Mouse (Mus musculus) neural tube, embryonic 11.5 days (tissue): ENCODE measurements around the gene Casp2. TPM values are rescaled to one million over a fixed set of nuclear protein-coding genes. Genes with fewer than 3 reads are reported as not detected.

Source experiments
- ATAC-seq: fragments of 200-750 bp; cut with Nextera tagmentation; 2 replicates; pipeline ENCODE4 v1.8.0; 2017; ENCODE audit warnings: moderate number of reproducible peaks, mild to moderate bottlenecking, moderate TSS enrichment, moderate library complexity; ENCODE audit not compliant: insufficient read depth, low FRiP score, low TSS enrichment
- DNase-seq: peaks from one replicate; pipeline ENCODE4 v3.0.0-alpha.2; 2015; ENCODE audit warnings: low spot score
- H3K27ac ChIP-seq: fragments of 300-500 bp; sonication (generic); 2 replicates; pipeline ENCODE4 v1.5.1; 2014; ENCODE audit warnings: low read depth, mild to moderate bottlenecking, low read length
- H3K27me3 ChIP-seq: fragments of 300-500 bp; sonication (generic); 2 replicates; pipeline ENCODE4 v1.6.1; 2014; ENCODE audit warnings: mild to moderate bottlenecking, low read length, mixed read lengths; ENCODE audit not compliant: control insufficient read depth, insufficient read depth
- H3K36me3 ChIP-seq: fragments of 300-500 bp; sonication (generic); 2 replicates; pipeline ENCODE4 v1.6.1; 2014; ENCODE audit warnings: mild to moderate bottlenecking, low read length, moderate library complexity, mixed read lengths; ENCODE audit not compliant: control insufficient read depth, insufficient read depth
- H3K4me1 ChIP-seq: fragments of 300-500 bp; sonication (generic); 2 replicates; pipeline ENCODE4 v1.6.1; 2014; ENCODE audit warnings: low read length, mixed read lengths; ENCODE audit not compliant: control insufficient read depth, insufficient read depth
- H3K4me2 ChIP-seq: fragments of 300-500 bp; sonication (generic); 2 replicates; pipeline ENCODE4 v1.6.1; 2014; ENCODE audit warnings: low read depth, mild to moderate bottlenecking, moderate library complexity
- H3K4me3 ChIP-seq: fragments of 300-500 bp; sonication (generic); 2 replicates; pipeline ENCODE4 v1.5.1; 2014; ENCODE audit warnings: low read depth, low read length
- H3K9ac ChIP-seq: fragments of 300-500 bp; sonication (generic); 2 replicates; pipeline ENCODE4 v1.6.1; 2014; ENCODE audit warnings: mild to moderate bottlenecking, low read length
- H3K9me3 ChIP-seq: fragments of 300-500 bp; sonication (generic); 2 replicates; pipeline ENCODE4 v1.6.1; 2016; ENCODE audit warnings: low read length; ENCODE audit not compliant: control insufficient read depth
- WGBS: fragments of 180-500 bp; shearing (Covaris S2); extraction: QIAGEN DNeasy Blood & Tissue Kit; methylation state at CpG from one replicate; pipeline ENCODE4 v1.1.7; 2014; 5-methylcytosine and 5-hydroxymethylcytosine counted together
- polyA plus RNA-seq: library from polyadenylated mRNA; unstranded; fragments of >200 nt; fragmentation: Nextera tagmentation; extraction: Ambion mirVana; gene quantifications from 2 replicates; pipeline ENCODE4 v1.2.1, GENCODE M21; 2014

Casp2 gene
- polyA plus RNA-seq, 1 experiment from 2014 or later: 72.0 TPM

- peak overlapping the region; percentile 93 for H3K4me2 ChIP-seq
- peak overlapping the region; percentile 76 for H3K9ac ChIP-seq
- no peaks in the 10 kb centered on the region for H3K36me3 ChIP-seq
- peak; percentile 18; the same call in 1 of the 2 replicates for ATAC-seq
- WGBS: 3% methylated on average over 7 of the region's 7 CpGs
- no peaks in the 10 kb centered on the region for H3K9me3 ChIP-seq
- peaks cover 2% of the 10 kb centered on the region; the same call in 1 of the 2 replicates for H3K4me1 ChIP-seq
- H3K4me3 ChIP-seq: peak overlapping the region; percentile 66
- DNase-seq: peak; percentile 81
- H3K27me3 ChIP-seq: peaks cover 3% of the 10 kb centered on the region; the same call in 1 of the 2 replicates
- H3K27ac ChIP-seq: no peak overlapping the region; the same call in 1 of the 2 replicates
These were observed 60.5 kb downstream of the Casp2 start for GRCm38 (mm10) chr6:42325268-42325609.

- H3K27me3 ChIP-seq: peaks cover 3% of the 10 kb centered on the region; the same call in 1 of the 2 replicates
- ATAC-seq: no peak
- WGBS: 95% methylated on average over 3 of the region's 3 CpGs
These were observed 61.7 kb downstream of the Casp2 start for GRCm38 (mm10) chr6:42326509-42326908.

GRCm38 (mm10) chr6:42328757-42329156 is 64.0 kb downstream of the Casp2 start:
- Histone ChIP-seq H3K36me3 (no peaks in the 10 kb centered on the region), H3K27ac (no peak overlapping the region), H3K9ac (no peak overlapping the region), H3K4me1 (no peaks in the 10 kb centered on the region), H3K27me3 (no peaks in the 10 kb centered on the region), H3K4me2 (no peak overlapping the region), H3K4me3 (no peak overlapping the region), H3K9me3 (no peaks in the 10 kb centered on the region)
- ATAC-seq (no peak), DNase-seq (no peak)
- WGBS: 86% methylated on average over 3 of the region's 3 CpGs

More at GRCm38 (mm10) chr6:42326509-42326908, 61.7 kb downstream of the Casp2 start:
- H3K4me3 ChIP-seq: no peak overlapping the region
- no peaks in the 10 kb centered on the region for H3K36me3 ChIP-seq
- peaks cover 2% of the 10 kb centered on the region; the same call in 1 of the 2 replicates for H3K4me1 ChIP-seq
- no peaks in the 10 kb centered on the region for H3K9me3 ChIP-seq
- H3K27ac ChIP-seq: no peak overlapping the region
- H3K4me2 ChIP-seq: no peak overlapping the region
- DNase-seq: no peak
- no peak overlapping the region for H3K9ac ChIP-seq

GRCm38 (mm10) chr6:42330216-42330615 is 65.4 kb downstream of the Casp2 start:
- WGBS: 75% methylated on average over 3 of the region's 3 CpGs
- Histone ChIP-seq H3K4me1 (no peaks in the 10 kb centered on the region), H3K9me3 (no peaks in the 10 kb centered on the region), H3K4me2 (no peak overlapping the region), H3K27me3 (no peaks in the 10 kb centered on the region), H3K4me3 (no peak overlapping the region), H3K27ac (no peak overlapping the region), H3K9ac (no peak overlapping the region), H3K36me3 (no peaks in the 10 kb centered on the region)
- DNase-seq (no peak), ATAC-seq (no peak)

- Histone ChIP-seq H3K36me3 (no peaks in the 10 kb centered on the region), H3K9ac (no peak overlapping the region), H3K27ac (no peak overlapping the region), H3K9me3 (no peaks in the 10 kb centered on the region), H3K4me2 (no peak overlapping the region), H3K4me3 (no peak overlapping the region), H3K4me1 (no peaks in the 10 kb centered on the region), H3K27me3 (no peaks in the 10 kb centered on the region)
- DNase-seq: no peak
- WGBS: 92% methylated on average over 3 of the region's 3 CpGs
- ATAC-seq: no peak
These were observed 66.2 kb downstream of the Casp2 start for GRCm38 (mm10) chr6:42330946-42331345.

Other genes starting within 250 kb of the Casp2 start
- gene Sva, start 226.6 kb upstream of the Casp2 start, polyA plus RNA-seq: not detected in 2 replicates
- not detected in 2 replicates for gene Tas2r139, start 124.0 kb upstream of the Casp2 start, polyA plus RNA-seq
- gene Tas2r144, start 49.7 kb upstream of the Casp2 start, polyA plus RNA-seq: not detected in 2 replicates
- gene Gstk1, start 19.1 kb upstream of the Casp2 start, polyA plus RNA-seq: 21.0 and 21.2 TPM in 2 replicates
- gene Tmem139, start 3.0 kb upstream of the Casp2 start, polyA plus RNA-seq: 0.27 and 0.35 TPM in 2 replicates
- gene Clcn1, start 21.7 kb downstream of the Casp2 start, polyA plus RNA-seq: 0.92 and 1.7 TPM in 2 replicates
- gene Fam131b, start 59.7 kb downstream of the Casp2 start, polyA plus RNA-seq: 2.7 and 3.4 TPM in 2 replicates
- gene Zyx, start 84.6 kb downstream of the Casp2 start, polyA plus RNA-seq: 86.3 and 87.0 TPM in 2 replicates
- gene Epha1, start 108.3 kb downstream of the Casp2 start, polyA plus RNA-seq: 0.82 and 1.1 TPM in 2 replicates
- gene Tas2r143, start 135.3 kb downstream of the Casp2 start, polyA plus RNA-seq: not detected in 2 replicates
- gene Tas2r135, start 140.4 kb downstream of the Casp2 start, polyA plus RNA-seq: not detected in 2 replicates
- gene Tas2r126, start 169.6 kb downstream of the Casp2 start, polyA plus RNA-seq: not detected in 2 replicates
- gene Olfr458, start 200.2 kb downstream of the Casp2 start, polyA plus RNA-seq: not detected in 2 replicates
- gene Olfr457, start 211.3 kb downstream of the Casp2 start, polyA plus RNA-seq: not detected in 2 replicates
- not detected in 2 replicates for gene Olfr456, start 222.2 kb downstream of the Casp2 start, polyA plus RNA-seq